Mouse (Mus musculus): ENCODE data around the gene Pbld2. TPM values are rescaled to one million over a fixed set of nuclear protein-coding genes. Genes with fewer than 3 reads are reported as not detected.
A peak's percentile ranks its signal among the peaks of the same experiment; 100 is the strongest.

The Pbld2 gene
- polyA plus RNA-seq, 1 experiment from 2014 or later: 1.2 TPM

GRCm38 (mm10) chr10:63089758-63090571, 65.8 kb downstream of the Pbld2 start:
- DNase-seq (ENCODE audit: low spot score): no peak
- H3K4me3 ChIP-seq (ENCODE audit: low read depth, low read length): 0 out of 2 replicates have a peak overlapping the region, but pooled peaks have one; percentile 1
- no peaks in the 10 kb centered on the region for H3K36me3 ChIP-seq (ENCODE audit: control insufficient read depth, insufficient read depth, low read length)
- H3K9me3 ChIP-seq (ENCODE audit: control insufficient read depth, low read length): no peaks in the 10 kb centered on the region
- peaks cover 17% of the 10 kb centered on the region for H3K27me3 ChIP-seq (replicated peaks; ENCODE audit: control insufficient read depth, insufficient read depth, low read length)
- 11% methylated on average over 26 of the region's 26 CpGs for WGBS
- no peak overlapping the region for H3K9ac ChIP-seq (ENCODE audit: low read depth, low read length)
- no peak for ATAC-seq (replicated peaks; ENCODE audit: low FRiP score)
- 0 out of 2 replicates have a peak, but pooled peaks cover 5% of the 10 kb centered on the region for H3K4me1 ChIP-seq (replicated peaks; ENCODE audit: control insufficient read depth, insufficient read depth, low read length)
- no peak overlapping the region for H3K27ac ChIP-seq (ENCODE audit: low read depth, low read length)
- H3K4me2 ChIP-seq: peak overlapping the region; percentile 51

GRCm38 (mm10) chr10:63091915-63092314, 67.8 kb downstream of the Pbld2 start:
- H3K9ac ChIP-seq (ENCODE audit: low read depth, low read length): no peak overlapping the region
- no peak overlapping the region for H3K27ac ChIP-seq (ENCODE audit: low read depth, low read length)
- DNase-seq (ENCODE audit: low spot score) (no peak), ATAC-seq (replicated peaks; ENCODE audit: low FRiP score) (no peak)
- 64% methylated on average over 7 of the region's 7 CpGs for WGBS
- H3K4me2 ChIP-seq: no peak overlapping the region
- no peak overlapping the region for H3K4me3 ChIP-seq (ENCODE audit: low read depth, low read length)
- no peaks in the 10 kb centered on the region for H3K36me3 ChIP-seq (ENCODE audit: control insufficient read depth, insufficient read depth, low read length)
- no peaks in the 10 kb centered on the region for H3K4me1 ChIP-seq (replicated peaks; ENCODE audit: control insufficient read depth, insufficient read depth, low read length)
- no peaks in the 10 kb centered on the region for H3K9me3 ChIP-seq (ENCODE audit: control insufficient read depth, low read length)
- peaks cover 17% of the 10 kb centered on the region for H3K27me3 ChIP-seq (replicated peaks; ENCODE audit: control insufficient read depth, insufficient read depth, low read length)

GRCm38 (mm10) chr10:63092616-63093550, 68.8 kb downstream of the Pbld2 start:
- no peak for ATAC-seq (replicated peaks; ENCODE audit: low FRiP score)
- no peaks in the 10 kb centered on the region for H3K9me3 ChIP-seq (ENCODE audit: control insufficient read depth, low read length)
- no peak overlapping the region for H3K9ac ChIP-seq (ENCODE audit: low read depth, low read length)
- H3K4me2 ChIP-seq: no peak overlapping the region
- 71% methylated on average over 10 of the region's 10 CpGs for WGBS
- no peaks in the 10 kb centered on the region for H3K4me1 ChIP-seq (replicated peaks; ENCODE audit: control insufficient read depth, insufficient read depth, low read length)
- no peak overlapping the region for H3K4me3 ChIP-seq (ENCODE audit: low read depth, low read length)
- peaks cover 19% of the 10 kb centered on the region for H3K27me3 ChIP-seq (replicated peaks; ENCODE audit: control insufficient read depth, insufficient read depth, low read length)
- no peaks in the 10 kb centered on the region for H3K36me3 ChIP-seq (ENCODE audit: control insufficient read depth, insufficient read depth, low read length)
- H3K27ac ChIP-seq (ENCODE audit: low read depth, low read length): no peak overlapping the region
- no peak for DNase-seq (ENCODE audit: low spot score)

GRCm38 (mm10) chr10:63096757-63097156, 72.6 kb downstream of the Pbld2 start:
- Histone ChIP-seq H3K9ac (ENCODE audit: low read depth, low read length) (no peak overlapping the region), H3K27me3 (replicated peaks; ENCODE audit: control insufficient read depth, insufficient read depth, low read length) (peaks cover 39% of the 10 kb centered on the region), H3K9me3 (ENCODE audit: control insufficient read depth, low read length) (no peaks in the 10 kb centered on the region), H3K4me1 (replicated peaks; ENCODE audit: control insufficient read depth, insufficient read depth, low read length) (peaks cover 3% of the 10 kb centered on the region; the same call in 1 of the 2 replicates), H3K36me3 (ENCODE audit: control insufficient read depth, insufficient read depth, low read length) (no peaks in the 10 kb centered on the region), H3K4me2 (no peak overlapping the region), H3K27ac (ENCODE audit: low read depth, low read length) (no peak overlapping the region), H3K4me3 (ENCODE audit: low read depth, low read length) (no peak overlapping the region)
- 65% methylated on average over 2 of the region's 2 CpGs for WGBS
- ATAC-seq (replicated peaks; ENCODE audit: low FRiP score) (no peak), DNase-seq (ENCODE audit: low spot score) (no peak)

GRCm38 (mm10) chr10:63098191-63098590, 74.1 kb downstream of the Pbld2 start:
- 71% methylated on average over 12 of the region's 12 CpGs for WGBS
- DNase-seq (ENCODE audit: low spot score) (no peak), ATAC-seq (replicated peaks; ENCODE audit: low FRiP score) (no peak)
- peaks cover 3% of the 10 kb centered on the region; the same call in 1 of the 2 replicates for H3K4me1 ChIP-seq (replicated peaks; ENCODE audit: control insufficient read depth, insufficient read depth, low read length)
- peaks cover 42% of the 10 kb centered on the region for H3K27me3 ChIP-seq (replicated peaks; ENCODE audit: control insufficient read depth, insufficient read depth, low read length)
- no peak overlapping the region for H3K27ac ChIP-seq (ENCODE audit: low read depth, low read length)
- no peak overlapping the region for H3K9ac ChIP-seq (ENCODE audit: low read depth, low read length)
- H3K9me3 ChIP-seq (ENCODE audit: control insufficient read depth, low read length): no peaks in the 10 kb centered on the region
- H3K4me3 ChIP-seq (ENCODE audit: low read depth, low read length): no peak overlapping the region
- H3K36me3 ChIP-seq (ENCODE audit: control insufficient read depth, insufficient read depth, low read length): no peaks in the 10 kb centered on the region
- H3K4me2 ChIP-seq: no peak overlapping the region

GRCm38 (mm10) chr10:63099521-63099920, 75.4 kb downstream of the Pbld2 start, which contains the start of gene Atoh7:
Gene Atoh7 (plus strand): TSS chr10:63099651.
- Histone ChIP-seq H3K9ac (ENCODE audit: low read depth, low read length) (peak within 1 kb of the TSS; percentile 37), H3K36me3 (ENCODE audit: control insufficient read depth, insufficient read depth, low read length) (no peaks in the 10 kb centered on the region), H3K4me3 (ENCODE audit: low read depth, low read length) (peak within 1 kb of the TSS; percentile 55), H3K4me2 (peak within 1 kb of the TSS; percentile 86), H3K27me3 (replicated peaks; ENCODE audit: control insufficient read depth, insufficient read depth, low read length) (peaks cover 42% of the 10 kb centered on the region), H3K4me1 (replicated peaks; ENCODE audit: control insufficient read depth, insufficient read depth, low read length) (peaks cover 3% of the 10 kb centered on the region; the same call in 1 of the 2 replicates), H3K27ac (ENCODE audit: low read depth, low read length) (no peak within 1 kb of the TSS), H3K9me3 (ENCODE audit: control insufficient read depth, low read length) (no peaks in the 10 kb centered on the region)
- DNase-seq (ENCODE audit: low spot score) (no peak), ATAC-seq (replicated peaks; ENCODE audit: low FRiP score) (no peak)
- WGBS: 10% methylated on average over 16 of the region's 16 CpGs

GRCm38 (mm10) chr10:63099941-63100562, 75.9 kb downstream of the Pbld2 start:
- H3K36me3 ChIP-seq (ENCODE audit: control insufficient read depth, insufficient read depth, low read length): no peaks in the 10 kb centered on the region
- H3K27me3 ChIP-seq (replicated peaks; ENCODE audit: control insufficient read depth, insufficient read depth, low read length): peaks cover 42% of the 10 kb centered on the region
- 1% methylated on average over 62 of the region's 62 CpGs for WGBS
- DNase-seq (ENCODE audit: low spot score) (peak; percentile 58), ATAC-seq (replicated peaks; ENCODE audit: low FRiP score) (peak; percentile 45)
- peak overlapping the region; percentile 55 for H3K4me3 ChIP-seq (ENCODE audit: low read depth, low read length)
- H3K4me2 ChIP-seq: peak overlapping the region; percentile 86
- peaks cover 3% of the 10 kb centered on the region; the same call in 1 of the 2 replicates for H3K4me1 ChIP-seq (replicated peaks; ENCODE audit: control insufficient read depth, insufficient read depth, low read length)
- H3K9ac ChIP-seq (ENCODE audit: low read depth, low read length): peak overlapping the region; percentile 37
- H3K9me3 ChIP-seq (ENCODE audit: control insufficient read depth, low read length): no peaks in the 10 kb centered on the region
- no peak overlapping the region for H3K27ac ChIP-seq (ENCODE audit: low read depth, low read length)

- no peak for DNase-seq (ENCODE audit: low spot score)
- no peak for ATAC-seq (replicated peaks; ENCODE audit: low FRiP score)
Observed at GRCm38 (mm10) chr10:63100657-63101056, 76.5 kb downstream of the Pbld2 start.

More at GRCm38 (mm10) chr10:63100657-63101056, 76.5 kb downstream of the Pbld2 start:
- H3K27ac ChIP-seq (ENCODE audit: low read depth, low read length): no peak overlapping the region
- H3K9me3 ChIP-seq (ENCODE audit: control insufficient read depth, low read length): no peaks in the 10 kb centered on the region
- H3K4me1 ChIP-seq (replicated peaks; ENCODE audit: control insufficient read depth, insufficient read depth, low read length): peaks cover 3% of the 10 kb centered on the region; the same call in 1 of the 2 replicates
- H3K36me3 ChIP-seq (ENCODE audit: control insufficient read depth, insufficient read depth, low read length): no peaks in the 10 kb centered on the region
- no peak overlapping the region for H3K9ac ChIP-seq (ENCODE audit: low read depth, low read length)
- 26% methylated on average over 9 of the region's 9 CpGs for WGBS
- H3K4me3 ChIP-seq (ENCODE audit: low read depth, low read length): peak overlapping the region; percentile 55
- H3K27me3 ChIP-seq (replicated peaks; ENCODE audit: control insufficient read depth, insufficient read depth, low read length): peaks cover 42% of the 10 kb centered on the region
- peak overlapping the region; percentile 86 for H3K4me2 ChIP-seq

Data from liver, embryonic 11.5 days (tissue).